Mouse (Mus musculus) gastrocnemius, adult 18-20 months (tissue): ENCODE results near the gene Cct6b. TPM values are rescaled to one million over a fixed set of nuclear protein-coding genes. Genes with fewer than 3 reads are reported as not detected.

ENCODE experiments used
- DNase-seq: peaks from one replicate; pipeline ENCODE4 v3.0.0; 2021; ENCODE audit warnings: low spot score
- long read RNA-seq, 2 experiments: library from polyadenylated mRNA; stranded (forward); transcript quantifications; one replicate each; pipeline ENCODE4 v2.0.0; 2021
- total RNA-seq, 2 experiments: library from RNA; stranded (reverse); gene quantifications; 2 replicates each; pipeline ENCODE4 v1.2.3; 2021

Gene Cct6b
- under 1 TPM in 1 of 2 experiments, not detected in 1; 0.36 TPM for total RNA-seq
- long read RNA-seq, experiment 1: 0 reads
- long read RNA-seq, experiment 2: 0 reads

DNA sequence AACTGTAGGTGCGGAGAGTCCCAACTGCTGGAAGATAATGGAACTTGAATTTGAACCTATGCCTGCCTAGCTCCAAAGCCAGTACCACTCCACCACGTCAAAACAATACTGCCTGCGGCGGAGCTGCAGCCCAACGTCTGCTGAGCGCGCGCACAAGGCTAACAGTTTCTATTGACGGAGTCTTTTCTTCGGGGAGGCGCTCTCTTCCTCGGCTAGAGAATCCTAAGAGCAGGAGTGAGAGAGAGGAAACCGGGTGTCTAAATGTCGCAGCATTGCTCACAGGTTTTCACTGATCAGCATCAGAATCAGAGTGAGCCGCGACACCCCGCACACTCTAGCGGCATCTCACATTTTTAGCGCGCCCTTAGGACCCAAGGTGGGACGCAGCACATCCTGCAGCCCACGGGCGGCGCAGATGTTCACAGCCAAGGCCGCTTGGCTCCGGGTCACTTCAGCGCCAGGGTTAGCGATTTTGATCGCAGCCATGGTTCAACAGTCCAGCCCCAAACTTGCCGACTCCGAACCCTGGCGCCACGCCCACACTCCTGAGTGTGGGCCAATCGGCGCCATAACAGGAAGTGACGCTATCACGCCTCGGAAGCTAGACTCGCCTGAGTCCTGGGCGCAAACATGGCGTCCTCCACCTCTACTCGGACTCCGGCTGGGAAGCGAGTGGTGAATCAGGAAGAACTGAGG lies at the start of gene Cct6b, which contains the start of gene Zfp830:
Gene Cct6b (minus strand): TSS at position 580 of the 696 bp plus-strand sequence.
Gene Zfp830 (plus strand): TSS at position 604 of the 696 bp plus-strand sequence.
- DNase-seq: peak; percentile 92

DNA sequence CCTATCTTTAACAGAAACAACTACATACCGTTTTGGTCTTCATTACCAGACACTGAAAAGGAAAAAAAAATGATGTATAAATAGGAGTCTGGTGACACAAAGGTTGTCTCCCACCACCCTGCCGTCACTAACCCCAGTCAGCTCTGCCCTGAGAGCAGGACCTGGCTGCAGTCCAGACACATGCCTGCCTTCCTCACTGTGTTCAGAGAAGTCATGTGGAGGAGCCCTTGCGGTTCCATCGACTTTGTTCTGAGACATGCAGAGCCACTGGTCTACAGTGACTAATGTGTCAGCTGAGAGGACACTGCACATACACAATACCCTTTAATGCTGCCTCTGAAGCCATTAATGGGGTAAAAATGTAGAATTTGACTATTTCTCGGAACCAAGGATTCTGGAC lies 44.4 kb upstream of the Cct6b start:
- no peak for DNase-seq

DNA sequence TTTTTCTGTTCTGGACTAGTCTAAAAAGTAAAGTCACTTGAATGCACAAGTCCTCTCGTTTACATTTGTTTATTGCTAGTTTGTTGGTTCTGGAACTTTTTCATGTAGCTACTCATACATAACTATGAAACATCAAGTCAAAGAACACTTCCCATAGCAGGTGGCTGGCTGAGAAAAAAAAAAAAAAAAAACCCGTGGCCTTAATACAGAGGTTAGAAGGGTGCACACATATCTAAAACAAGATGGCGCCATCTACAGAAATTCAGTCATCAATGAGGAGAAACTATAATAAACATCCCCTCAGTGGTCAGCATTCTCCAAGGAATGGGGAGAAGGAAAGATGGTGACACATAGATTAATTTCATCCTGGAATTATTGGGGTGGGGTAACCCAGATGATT lies 43.2 kb upstream of the Cct6b start:
- DNase-seq: no peak

DNA sequence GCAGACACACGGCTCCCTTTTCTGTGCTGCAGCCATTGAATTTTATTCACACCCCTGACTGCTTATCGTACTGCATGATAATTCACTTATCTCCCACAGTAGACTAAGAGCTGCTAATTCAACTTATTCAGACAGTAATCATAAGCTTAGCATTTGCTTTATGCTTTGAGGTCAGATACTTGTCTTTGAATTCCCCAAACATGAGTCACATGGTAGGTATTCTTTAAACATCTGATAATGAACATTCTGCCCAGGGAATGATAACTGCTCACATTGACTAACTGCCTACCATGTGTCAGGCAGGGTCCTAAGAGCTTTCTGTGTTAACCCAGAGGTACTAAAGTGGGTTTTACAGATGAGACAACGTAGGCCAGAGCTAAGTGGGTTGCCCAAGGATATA lies 42.5 kb upstream of the Cct6b start:
- DNase-seq: no peak

DNA sequence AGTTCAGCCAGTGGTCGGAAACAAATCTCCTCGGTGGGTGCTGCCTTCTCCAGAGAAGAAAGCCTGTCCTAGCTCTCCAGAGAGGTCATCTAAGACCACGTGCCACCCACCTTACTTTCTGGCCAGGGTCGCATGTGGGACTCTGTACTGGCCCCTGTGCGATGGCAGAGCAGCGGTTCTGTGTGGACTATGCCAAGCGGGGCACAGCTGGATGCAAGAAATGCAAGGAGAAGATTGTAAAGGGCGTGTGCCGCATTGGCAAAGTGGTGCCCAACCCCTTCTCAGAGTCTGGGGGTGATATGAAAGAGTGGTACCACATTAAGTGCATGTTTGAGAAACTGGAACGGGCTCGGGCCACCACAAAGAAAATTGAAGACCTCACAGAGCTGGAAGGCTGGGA lies 19.3 kb upstream of the Cct6b start:
- DNase-seq: no peak

DNA sequence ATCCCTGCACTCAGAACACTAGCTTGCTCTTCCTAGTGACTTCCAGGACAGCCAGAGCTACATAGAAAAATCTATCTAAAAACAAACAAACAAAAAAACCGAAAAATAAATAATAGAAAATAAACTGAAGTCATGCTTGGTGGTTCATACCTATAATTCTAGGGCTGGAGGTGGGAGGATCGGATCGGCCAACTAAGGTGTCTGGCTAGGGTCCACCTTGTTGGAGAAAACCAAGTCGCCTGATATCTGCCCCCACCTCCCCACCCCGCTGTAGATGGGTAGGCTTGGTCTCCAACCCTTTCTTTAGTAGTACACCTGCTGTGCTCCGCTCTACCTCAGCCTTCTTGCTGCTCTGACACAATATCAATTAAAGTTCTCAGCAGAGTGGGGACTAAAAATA lies 18.1 kb upstream of the Cct6b start:
- no peak for DNase-seq

DNA sequence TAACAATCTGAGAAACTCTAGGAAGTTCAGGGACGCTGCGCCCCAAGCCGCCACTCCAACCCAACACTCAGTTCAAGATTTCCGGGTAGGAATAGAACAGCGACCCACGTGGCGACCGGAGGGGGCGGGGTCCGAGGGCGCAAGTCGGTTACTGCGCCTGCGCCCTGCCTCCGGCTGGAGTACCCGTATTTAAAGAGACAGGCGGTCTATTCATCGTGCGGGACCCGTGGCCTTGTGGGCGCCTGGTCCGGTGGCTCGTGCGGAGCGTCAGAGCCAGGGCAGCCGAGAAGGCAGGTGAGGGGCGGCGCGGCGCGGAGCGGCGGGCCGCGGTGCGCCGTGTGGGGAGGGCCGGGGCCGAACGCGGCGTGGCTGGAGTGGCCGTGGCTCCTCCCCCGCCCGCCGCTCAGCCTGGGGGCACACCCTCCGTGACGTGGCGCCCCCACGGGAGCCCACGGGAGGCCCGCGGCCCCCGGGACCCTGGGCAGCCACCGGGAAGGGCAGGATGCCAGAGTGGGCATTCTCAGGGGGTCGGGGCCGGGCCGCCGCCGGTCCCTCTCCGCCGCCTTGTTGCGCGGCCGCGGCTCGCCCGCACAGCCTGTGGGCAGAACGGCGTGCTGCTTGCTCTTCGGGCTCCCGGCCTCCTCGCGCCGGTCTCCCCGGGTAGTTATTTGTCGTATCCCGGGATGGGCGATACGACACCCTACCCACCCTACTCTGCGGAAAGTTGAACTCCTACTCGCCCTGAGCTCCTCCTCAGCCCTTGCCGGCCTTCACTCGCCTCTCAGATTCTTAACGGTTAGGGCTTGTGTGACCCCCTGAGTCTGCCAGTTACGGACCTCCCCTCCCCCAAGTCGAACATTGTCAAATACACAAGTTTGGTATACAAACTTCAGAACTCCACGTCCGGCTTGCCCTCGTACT lies 17.1 kb upstream of the Cct6b start, which contains the start of gene Lig3:
Gene Lig3 (plus strand): TSS at position 126 of the 921 bp plus-strand sequence.
- peak; percentile 95 for DNase-seq

DNA sequence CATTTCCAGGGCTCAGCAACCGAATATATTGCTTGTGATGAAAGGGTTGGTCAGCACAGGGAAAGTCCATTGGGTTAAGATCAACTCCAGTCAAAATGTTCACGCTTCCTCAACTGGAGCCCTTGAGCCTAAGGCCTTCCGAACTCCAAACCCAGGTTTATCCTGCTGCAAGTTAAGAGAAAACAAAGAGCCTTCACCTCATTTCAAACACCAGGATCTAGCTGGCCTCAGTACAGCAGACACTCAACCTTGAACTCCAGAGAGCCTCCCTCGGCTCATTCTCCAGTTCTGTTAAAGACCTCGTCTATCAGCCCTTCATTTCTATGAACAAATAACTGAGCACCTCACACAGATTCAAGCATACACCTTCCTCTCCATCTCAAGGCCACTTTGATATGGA lies 16.0 kb upstream of the Cct6b start:
- no peak for DNase-seq

DNA sequence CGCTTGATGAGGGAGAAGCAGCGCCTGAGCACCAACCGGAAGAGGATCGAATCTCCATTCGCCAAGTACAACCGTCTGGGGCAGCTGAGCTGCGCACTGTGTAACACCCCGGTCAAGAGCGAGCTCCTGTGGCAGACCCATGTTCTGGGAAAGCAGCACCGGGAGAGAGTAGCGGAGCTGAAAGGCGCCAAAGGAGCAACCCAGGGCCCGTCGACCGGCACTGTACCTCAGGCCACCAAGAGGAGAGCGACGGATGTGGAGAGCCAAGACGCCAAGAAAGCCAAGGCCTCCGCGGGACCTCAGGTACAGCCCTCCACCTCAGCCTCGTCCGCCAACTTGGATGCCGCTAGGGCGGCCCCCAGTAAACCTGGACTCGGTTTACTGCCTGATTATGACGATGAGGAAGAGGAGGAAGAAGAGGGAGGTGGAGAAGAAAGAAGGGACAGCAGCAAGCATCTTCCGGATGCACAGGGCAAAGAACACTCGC lies 360 bp upstream of the Cct6b start:
- no peak for DNase-seq

DNA sequence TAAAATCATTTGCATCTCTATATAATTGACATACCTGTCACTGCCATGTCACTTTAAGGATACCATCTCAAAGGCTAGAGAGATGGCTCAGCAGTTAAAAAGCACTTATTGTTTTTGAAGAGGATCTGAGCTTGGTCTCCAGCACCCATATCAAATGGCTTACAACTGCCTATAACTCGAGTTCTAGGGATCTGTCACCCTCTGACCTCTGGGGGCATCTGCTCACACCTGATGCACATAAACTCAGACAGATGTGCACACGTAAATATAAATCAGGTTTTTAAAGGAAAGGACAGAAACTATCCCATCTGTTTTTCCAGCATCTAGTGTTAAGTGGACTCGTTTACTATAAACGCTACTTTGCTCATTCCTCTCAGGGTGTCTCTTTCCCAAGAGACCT lies 860 bp downstream of the Cct6b start:
- DNase-seq: no peak

DNA sequence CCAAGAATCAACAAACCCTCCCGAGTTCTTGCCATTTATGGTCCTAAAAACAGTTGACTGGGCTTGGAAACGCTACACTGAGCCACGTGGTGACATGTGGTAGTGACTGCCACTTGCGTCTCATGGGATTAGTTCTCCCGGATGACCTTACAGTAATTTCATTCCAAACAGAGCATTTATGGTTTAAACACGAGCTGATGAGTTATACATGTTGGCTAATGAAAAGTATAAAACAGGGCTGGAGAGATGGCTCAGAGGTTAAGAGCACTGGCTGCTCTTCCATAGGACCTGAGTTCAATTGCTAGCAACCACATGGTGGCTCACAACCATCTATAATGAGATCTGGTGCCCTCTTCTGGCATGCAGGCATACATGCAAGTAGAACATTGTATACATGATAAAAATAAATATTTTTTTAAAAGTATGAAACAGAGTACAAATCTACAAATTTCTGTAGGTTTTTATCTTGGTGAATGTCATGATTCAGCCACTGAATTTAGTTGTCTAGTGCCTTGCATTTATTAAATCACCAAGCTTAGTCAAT lies 1.8 kb downstream of the Cct6b start:
- DNase-seq: no peak

DNA sequence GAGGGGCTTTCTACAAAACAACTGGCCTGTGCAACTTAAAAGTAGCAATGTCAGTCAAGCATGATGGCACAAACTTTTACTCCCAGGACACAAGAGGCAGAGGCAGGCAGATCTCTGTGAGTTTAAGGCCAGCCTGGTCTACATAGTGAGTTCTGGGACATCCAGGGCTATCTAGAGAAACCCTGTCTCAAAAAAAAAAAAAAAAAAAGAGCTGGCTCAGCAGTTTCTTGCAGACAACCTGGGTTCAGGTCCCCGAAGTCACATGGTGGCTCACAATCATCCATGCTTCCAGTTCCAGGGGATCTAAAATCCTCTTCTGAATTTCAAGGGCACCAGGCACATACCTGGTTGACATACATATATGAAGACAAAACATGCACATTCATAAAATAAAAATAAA lies 8.2 kb downstream of the Cct6b start:
- no peak for DNase-seq

DNA sequence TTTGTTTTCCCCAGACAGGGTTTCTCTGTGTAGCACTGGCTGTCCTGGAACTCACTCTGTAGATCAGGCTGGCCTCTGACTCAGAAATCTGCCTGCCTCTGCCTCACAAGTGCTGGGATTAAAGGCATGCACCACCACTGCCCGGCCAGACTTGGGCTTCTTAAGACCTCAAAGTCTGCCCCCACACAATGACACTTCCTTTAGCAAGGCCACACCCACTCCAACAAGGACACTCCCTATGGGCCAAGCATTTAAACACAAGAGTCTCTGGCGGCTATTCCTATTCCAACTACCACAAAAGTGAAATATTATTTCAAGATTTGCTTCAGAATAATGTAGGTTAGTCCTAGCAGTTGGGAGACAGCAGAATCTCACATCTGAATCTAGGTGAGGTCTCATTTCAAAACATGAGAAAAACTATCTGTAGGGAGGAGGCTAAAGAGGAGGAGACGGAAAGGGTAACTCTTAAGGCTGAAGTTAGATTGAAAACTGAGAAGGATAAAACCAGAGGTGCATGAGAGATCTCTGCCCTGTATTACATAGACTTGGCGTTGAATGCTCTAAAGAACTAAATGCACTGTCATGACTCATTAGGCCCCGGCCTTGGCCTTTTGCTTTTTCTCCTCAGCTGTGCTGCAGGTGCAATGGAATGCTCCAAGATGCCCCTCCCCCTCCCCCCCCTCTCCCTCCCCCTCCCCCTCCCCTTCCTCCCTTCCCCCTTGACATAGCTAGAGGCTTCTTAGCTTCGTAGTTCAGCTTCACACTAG lies 11.6 kb downstream of the Cct6b start:
- DNase-seq: no peak

DNA sequence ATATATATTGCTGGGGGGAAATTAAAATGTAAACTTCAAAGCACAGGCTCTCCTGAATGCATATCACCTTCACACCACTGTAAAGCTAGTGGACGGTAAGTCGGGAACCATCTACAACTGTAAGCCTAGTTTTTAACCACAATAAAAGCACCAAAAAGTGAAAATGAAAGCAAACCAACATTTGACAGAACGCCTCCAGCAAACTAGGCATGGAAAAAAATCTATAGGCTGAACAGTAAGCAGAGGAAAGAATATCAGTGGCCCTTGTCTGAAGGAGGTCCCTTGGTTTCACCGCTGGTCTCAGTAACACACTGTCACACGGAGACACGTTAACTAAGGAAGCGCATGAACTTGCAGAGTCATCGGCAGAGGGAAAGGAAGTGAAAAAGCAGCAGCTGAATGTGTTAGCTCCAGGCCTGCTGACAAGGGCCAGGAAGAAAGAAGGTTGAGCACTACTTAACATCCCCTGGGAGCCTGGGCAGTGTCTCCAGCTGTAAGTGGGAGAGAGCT lies 17.2 kb downstream of the Cct6b start:
- peak; percentile 16 for DNase-seq

DNA sequence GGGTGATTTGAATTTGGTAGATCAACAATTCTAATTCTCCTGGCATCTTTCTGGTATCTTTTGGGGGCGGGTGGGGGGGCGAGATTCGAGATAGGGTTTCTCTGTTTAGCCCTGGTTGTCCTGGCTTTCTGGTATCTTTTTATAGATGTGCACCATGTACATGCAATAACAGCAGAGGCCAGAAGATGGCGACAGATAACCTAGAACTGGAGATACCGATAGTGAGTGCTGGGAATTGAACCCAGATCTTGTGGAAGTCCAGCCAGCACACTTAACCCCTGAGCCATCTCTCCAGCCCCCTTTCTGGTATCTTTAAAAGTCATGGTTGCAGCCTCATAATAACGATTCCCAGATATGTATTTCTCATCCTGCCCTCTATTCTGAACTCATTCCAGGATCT lies 18.0 kb downstream of the Cct6b start:
- DNase-seq: peak; percentile 54

DNA sequence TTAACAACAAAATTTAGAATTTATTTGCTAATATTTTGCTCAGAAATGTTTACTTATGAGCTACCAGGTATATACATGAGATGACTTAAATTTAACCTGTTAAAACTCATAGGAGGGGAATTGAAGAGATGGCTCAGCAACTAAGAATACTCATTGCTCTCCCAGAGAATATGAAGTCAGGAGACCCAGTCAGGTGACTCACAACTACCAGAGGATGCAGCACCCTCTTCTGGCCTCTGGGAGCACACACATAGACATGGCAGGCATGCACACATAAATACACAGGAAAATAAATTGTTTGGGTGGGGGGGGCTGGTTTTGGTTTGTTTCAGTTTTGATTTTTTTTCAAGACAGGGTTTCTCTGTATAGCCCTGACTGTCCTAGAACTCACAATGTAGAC lies 25.1 kb downstream of the Cct6b start:
- DNase-seq: no peak

DNA sequence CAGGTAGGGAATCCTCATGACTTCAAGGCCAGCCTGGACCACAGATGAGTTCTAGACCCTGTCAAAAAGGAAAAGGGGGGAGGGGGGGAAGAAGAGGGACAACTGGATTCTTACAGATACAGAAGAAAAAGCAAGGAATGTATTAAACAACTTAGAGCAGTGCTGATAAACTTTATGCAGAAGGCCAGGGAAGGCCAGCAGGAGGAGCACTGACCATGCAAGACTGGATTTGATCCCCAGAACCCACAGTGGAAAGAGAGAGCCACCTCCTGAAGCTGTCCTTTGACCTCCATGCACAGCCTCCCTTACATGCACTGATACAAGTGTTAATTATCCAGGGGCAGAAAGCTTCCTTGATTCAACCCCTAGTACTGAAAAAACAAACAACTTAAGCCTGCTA lies 29.9 kb downstream of the Cct6b start:
- DNase-seq: no peak

DNA sequence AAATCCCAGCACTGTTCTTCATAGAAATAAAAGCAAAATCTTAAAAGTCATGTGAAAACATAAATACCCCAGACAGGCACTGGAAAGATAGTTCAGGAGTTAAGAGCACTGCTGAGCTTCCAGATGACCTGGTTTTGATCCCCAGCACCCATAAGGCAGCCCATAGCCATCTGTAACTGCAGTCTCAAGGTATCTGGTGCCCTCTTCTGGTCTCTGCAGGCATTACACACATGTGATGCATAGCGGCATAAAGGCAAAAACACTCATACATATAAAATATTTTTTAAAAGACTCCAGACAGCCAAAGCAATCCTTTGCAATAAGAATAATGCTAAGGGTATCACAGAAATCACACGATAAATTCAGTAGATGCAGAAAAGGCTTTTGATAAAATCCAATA lies 37.3 kb downstream of the Cct6b start:
- DNase-seq: no peak

DNA sequence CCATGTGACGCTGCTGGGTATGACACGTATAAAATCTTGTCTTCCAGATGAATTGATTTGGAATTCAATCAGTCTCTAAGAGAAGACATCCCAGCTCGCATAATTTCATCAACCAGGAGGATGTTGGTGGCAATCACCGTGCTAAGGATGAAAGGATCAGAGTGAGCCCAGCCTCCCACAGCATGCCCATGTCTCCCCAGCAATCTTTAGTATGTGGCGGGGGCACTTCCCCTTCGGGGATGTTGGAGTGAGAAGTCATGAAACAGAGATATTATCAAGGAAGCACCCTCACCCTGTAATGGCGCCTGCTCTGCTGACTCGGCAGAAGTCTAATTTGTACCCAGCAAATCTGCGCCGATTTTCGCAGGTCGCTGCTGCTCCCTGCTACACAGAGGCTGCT lies 44.8 kb downstream of the Cct6b start:
- DNase-seq: no peak

DNA sequence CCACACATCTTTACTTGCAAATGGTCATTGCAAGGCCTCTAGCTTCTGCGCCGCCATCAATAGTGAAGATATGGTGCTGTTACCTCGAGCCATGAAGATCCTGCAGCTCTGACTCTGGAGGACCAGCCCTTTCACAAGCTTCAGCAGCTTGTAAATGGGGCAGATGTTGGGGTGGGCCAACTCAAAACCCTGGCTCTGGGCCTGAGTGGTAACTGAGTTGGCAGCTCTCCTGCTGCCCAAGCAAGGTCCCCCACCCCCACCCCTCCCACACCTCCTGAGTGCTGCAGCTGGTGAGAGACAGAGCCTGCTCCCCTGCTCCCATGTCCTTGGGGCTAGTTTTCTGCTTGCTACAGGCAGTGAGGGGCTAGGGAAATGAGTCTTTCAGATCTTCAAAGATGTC lies 51.4 kb downstream of the Cct6b start:
- DNase-seq: no peak

DNA sequence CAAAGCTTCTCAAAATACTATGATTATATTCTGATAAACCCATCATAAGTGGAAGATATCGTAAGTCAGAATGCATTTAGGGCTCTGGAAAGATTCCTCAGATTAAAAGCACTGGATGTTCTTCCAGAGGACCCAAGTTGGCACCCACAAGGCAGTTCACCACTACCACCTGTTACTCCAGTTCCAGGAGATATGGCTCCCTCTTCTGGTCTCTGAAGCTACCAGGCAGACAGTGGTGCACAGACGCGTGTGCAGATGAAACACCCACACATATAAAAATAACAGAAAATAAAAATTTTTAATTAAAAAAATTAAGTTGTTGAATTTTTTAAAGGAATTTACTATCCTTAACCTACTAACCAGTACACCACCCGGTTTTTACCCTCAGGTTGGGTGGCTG lies 55.2 kb downstream of the Cct6b start:
- DNase-seq: no peak
